Mouse (Mus musculus) CH12.LX (cell line): ENCODE measurements around the gene Tbc1d16.

Experiments
- CTCF ChIP-seq, 2 experiments: IDR thresholded peaks in 1 of 2; conservative IDR thresholded peaks in 1 of 2; 2 replicates each; pipeline ENCODE4 v1.5.1; 2011 to 2012; ENCODE audit warnings: low read depth in 2 of 2, low read length in 2 of 2, improper control_type of control experiment in 1 of 2, inconsistent platforms in 1 of 2, mild to moderate bottlenecking in 1 of 2, moderate library complexity in 1 of 2
- ELF1 ChIP-seq: IDR thresholded peaks from 2 replicates; pipeline ENCODE4 v1.6.1; 2014; ENCODE audit warnings: low read depth, mild to moderate bottlenecking, inconsistent platforms, low read length, improper control_type of control experiment
- EP300 ChIP-seq: IDR thresholded peaks from 2 replicates; pipeline ENCODE4 v1.6.1; 2011; ENCODE audit warnings: low read length, improper control_type of control experiment
- MAX ChIP-seq: IDR thresholded peaks from 2 replicates; pipeline ENCODE4 v1.6.1; 2011; ENCODE audit warnings: low read length, improper control_type of control experiment
- POLR2A ChIP-seq: IDR thresholded peaks from 2 replicates; pipeline ENCODE4 v1.6.1; 2011; ENCODE audit warnings: low read depth, mild to moderate bottlenecking, improper control_type of control experiment, low read length
- POLR2AphosphoS2 ChIP-seq: IDR thresholded peaks from 2 replicates; pipeline ENCODE4 v1.6.1; 2011; ENCODE audit warnings: low read depth, low read length, improper control_type of control experiment
- SMC3 ChIP-seq: IDR thresholded peaks from 2 replicates; pipeline ENCODE4 v1.6.1; 2011; ENCODE audit warnings: low read depth, low read length, improper control_type of control experiment
- ZMIZ1 ChIP-seq: IDR thresholded peaks from 2 replicates; pipeline ENCODE4 v1.6.1; 2012; ENCODE audit warnings: low read depth, mild to moderate bottlenecking, inconsistent platforms, low read length, improper control_type of control experiment

GRCm38 (mm10) chr11:119157377-119158189 lies 70.7 kb downstream of the Tbc1d16 start:
- TF ChIP-seq EP300: no peak; the same call in 1 of the 2 replicates
- TF ChIP-seq POLR2AphosphoS2: no peak
- no peak for TF ChIP-seq ELF1
- TF ChIP-seq CTCF (conservative IDR thresholded peaks at IDR 0.05 in 1 of 2, IDR thresholded peaks at IDR 0.05 in 1 of 2; ENCODE audit: low read depth in 2 of 2, low read length in 2 of 2): no peak
- TF ChIP-seq ZMIZ1: no peak
- TF ChIP-seq SMC3: no peak; the same call in 1 of the 2 replicates
- peak; percentile 35 for TF ChIP-seq POLR2A
- TF ChIP-seq MAX: no peak
